ENCODE assay signal across 23 mouse cellular contexts in genomic region chr9:66571986-66572700, GRCm38 (mm10).
"Had no signal": no experiment of that assay in that cellular context is flagged by ENCODE, and none has a peak within 500 bp of the region (broad histone marks: within the 10 kb centered on the region; RNA-seq: fewer than 3 reads in every experiment).

No protein-coding gene starts in this region.

- H3K4me2 ChIP-seq: heart, embryonic 11.5 days; heart, embryonic 13.5 days; heart, embryonic 15.5 days; hindbrain, embryonic 12.5 days; hindbrain, embryonic 14.5 days; limb, embryonic 12.5 days; liver, embryonic 11.5 days; liver, embryonic 13.5 days; liver, embryonic 15.5 days had no signal

- H3K36me3 ChIP-seq: heart, embryonic 15.5 days; hindbrain, embryonic 10.5 days; hindbrain, embryonic 12.5 days; limb, embryonic 12.5 days; liver, embryonic 13.5 days; liver, embryonic 15.5 days had no signal

- H3K9ac ChIP-seq: heart, embryonic 13.5 days; heart, embryonic 15.5 days; hindbrain, embryonic 12.5 days; hindbrain, embryonic 14.5 days; limb, embryonic 12.5 days; liver, embryonic 13.5 days; liver, embryonic 15.5 days had no signal

- ATAC-seq: hindbrain, embryonic 16.5 days; inflammation-experienced regulatory T-cells, adult 6 months; intestine, embryonic 16.5 days had no signal

- H3K4me1 ChIP-seq: limb, embryonic 10.5 days had no signal

- H3K4me3 ChIP-seq: heart, adult 2 months; heart, embryonic 13.5 days; heart, embryonic 15.5 days; hindbrain, embryonic 10.5 days; hindbrain, embryonic 12.5 days; left cerebral cortex, adult 2 months; limb, embryonic 10.5 days; limb, embryonic 12.5 days; liver, embryonic 13.5 days; liver, embryonic 15.5 days had no signal

- DNase-seq: gastrocnemius, postnatal 14 days; gastrocnemius, postnatal 36 days; heart, adult 2 months; heart, postnatal 4 days; kidney, adult 18-20 months; kidney, postnatal 10 days; kidney, postnatal 25 days; liver; liver, embryonic 13.5 days had no signal

- H3K9me3 ChIP-seq: heart, embryonic 13.5 days; heart, embryonic 15.5 days; hindbrain, embryonic 10.5 days; hindbrain, embryonic 12.5 days; limb, embryonic 10.5 days; limb, embryonic 12.5 days; liver, embryonic 13.5 days; liver, embryonic 15.5 days had no signal

- H3K27ac ChIP-seq: heart, adult 2 months; heart, embryonic 15.5 days; hindbrain, embryonic 10.5 days; hindbrain, embryonic 12.5 days; hindbrain, embryonic 14.5 days; left cerebral cortex, adult 2 months; limb, embryonic 10.5 days; limb, embryonic 12.5 days; liver, embryonic 13.5 days; liver, embryonic 15.5 days had no signal

- H3K27me3 ChIP-seq: heart, embryonic 13.5 days; heart, embryonic 15.5 days; hindbrain, embryonic 12.5 days; limb, embryonic 12.5 days; liver, embryonic 13.5 days; liver, embryonic 15.5 days had no signal
